Mouse (Mus musculus) CD4-positive naive resting alpha-beta T cell, adult 76 days (primary cell): ENCODE data around the gene 1700021F07Rik. TPM values are rescaled to one million over a fixed set of nuclear protein-coding genes. Genes with fewer than 3 reads are reported as not detected.

Source experiments
- total RNA-seq: library from RNA; stranded (reverse); gene quantifications from one replicate; pipeline ENCODE4 v1.2.4, GENCODE M21; 2023

The 1700021F07Rik gene
- not detected for total RNA-seq

GRCm38 (mm10) chr2:173522376-173522775 lies at the start of gene 1700021F07Rik:
1700021F07Rik (plus strand) TSS chr2:173522586.

Other genes starting within 250 kb of the 1700021F07Rik start
- 12.0 TPM for gene Pmepa1, start 246.1 kb upstream of the 1700021F07Rik start, total RNA-seq
- gene Ankrd60, start 55.8 kb downstream of the 1700021F07Rik start, total RNA-seq = not detected
- 21.1 TPM for gene Rab22a, start 137.2 kb downstream of the 1700021F07Rik start, total RNA-seq
- not detected for gene 1700010B08Rik, start 196.8 kb downstream of the 1700021F07Rik start, total RNA-seq
- gene Vapb, start 214.9 kb downstream of the 1700021F07Rik start, total RNA-seq = 38.3 TPM